Mouse (Mus musculus) C2C12 (cell line): ENCODE results near the gene H2-DMa.

Experiments
- CEBPB ChIP-seq: IDR thresholded peaks from one replicate; pipeline ENCODE4 v1.6.1; 2011; ENCODE audit warnings: low read depth, mild to moderate bottlenecking, control low read depth, moderate library complexity
- CTCF ChIP-seq: IDR thresholded peaks from one replicate; pipeline ENCODE4 v1.5.1; 2011; ENCODE audit not compliant: control insufficient read depth, insufficient read depth, insufficient read length
- FOSL1 ChIP-seq: IDR thresholded peaks from one replicate; pipeline ENCODE4 v1.8.0; 2011; ENCODE audit warnings: mild to moderate bottlenecking, low read length; ENCODE audit not compliant: poor library complexity, insufficient read depth, severe bottlenecking
- MAX ChIP-seq: IDR thresholded peaks from one replicate; pipeline ENCODE4 v1.6.1; 2011; ENCODE audit warnings: mild to moderate bottlenecking, control low read depth
- MYOD1 ChIP-seq: IDR thresholded peaks from one replicate; pipeline ENCODE4 v1.6.1; 2011; ENCODE audit warnings: low read depth; ENCODE audit not compliant: control insufficient read depth, insufficient read length
- USF1 ChIP-seq: IDR thresholded peaks from one replicate; pipeline ENCODE4 v1.6.1; 2011; ENCODE audit warnings: low read depth, mild to moderate bottlenecking, control low read depth, moderate library complexity

- TF ChIP-seq CTCF (no peak), FOSL1 (no peak), MAX (no peak), MYOD1 (no peak), USF1 (no peak), CEBPB (no peak)
These were observed 68.0 kb downstream of the H2-DMa start, which contains the start of the genes Tap1 and Psmb9 for GRCm38 (mm10) chr17:34187261-34187916.
